Mouse (Mus musculus): Measurements from ENCODE around the gene Actn2.

Gene Actn2

GRCm38 (mm10) chr13:12323076-12323625 lies 17.4 kb downstream of the Actn2 start:
- in situ Hi-C loops (cut with MboI; ENCODE audit: low pct_unique_long_range_greater_than_20kb in 1 of 2, low sequenced_read_pairs in 2 of 2, unreplicated experiment in 1 of 2), result no loop called here

GRCm38 (mm10) chr13:12320148-12320547 lies 20.4 kb downstream of the Actn2 start:
- in situ Hi-C loops (cut with MboI; ENCODE audit: low pct_unique_long_range_greater_than_20kb in 1 of 2, low sequenced_read_pairs in 2 of 2, unreplicated experiment in 1 of 2), result no loop called here

GRCm38 (mm10) chr13:12318017-12318416 lies 22.5 kb downstream of the Actn2 start:
- in situ Hi-C loops (cut with MboI; ENCODE audit: low pct_unique_long_range_greater_than_20kb in 1 of 2, low sequenced_read_pairs in 2 of 2, unreplicated experiment in 1 of 2), result no loop called here

GRCm38 (mm10) chr13:12317191-12317765 lies 23.3 kb downstream of the Actn2 start:
- in situ Hi-C loops (cut with MboI; ENCODE audit: low pct_unique_long_range_greater_than_20kb in 1 of 2, low sequenced_read_pairs in 2 of 2, unreplicated experiment in 1 of 2), result no loop called here

- in situ Hi-C loops (cut with MboI; ENCODE audit: low pct_unique_long_range_greater_than_20kb in 1 of 2, low sequenced_read_pairs in 2 of 2, unreplicated experiment in 1 of 2), result no loop called here
Measured at GRCm38 (mm10) chr13:12314173-12314572, 26.4 kb downstream of the Actn2 start.

GRCm38 (mm10) chr13:12311930-12312492 lies 28.5 kb downstream of the Actn2 start:
- in situ Hi-C loops (cut with MboI; ENCODE audit: low pct_unique_long_range_greater_than_20kb in 1 of 2, low sequenced_read_pairs in 2 of 2, unreplicated experiment in 1 of 2), result no loop called here

GRCm38 (mm10) chr13:12311371-12311770 lies 29.2 kb downstream of the Actn2 start:
- in situ Hi-C loops (cut with MboI; ENCODE audit: low pct_unique_long_range_greater_than_20kb in 1 of 2, low sequenced_read_pairs in 2 of 2, unreplicated experiment in 1 of 2), result no loop called here

GRCm38 (mm10) chr13:12309446-12309845 lies 31.1 kb downstream of the Actn2 start:
- in situ Hi-C loops (cut with MboI; ENCODE audit: low pct_unique_long_range_greater_than_20kb in 1 of 2, low sequenced_read_pairs in 2 of 2, unreplicated experiment in 1 of 2), result loop anchor here in 1 of 2 experiments (10.0 kb wide), 1 partner anchor 75 kb away; no protein-coding TSS in a partner anchor

GRCm38 (mm10) chr13:12308878-12309277 lies 31.7 kb downstream of the Actn2 start:
- in situ Hi-C loops (cut with MboI; ENCODE audit: low pct_unique_long_range_greater_than_20kb in 1 of 2, low sequenced_read_pairs in 2 of 2, unreplicated experiment in 1 of 2), result loop anchor here in 1 of 2 experiments (10.0 kb wide), 1 partner anchor 76 kb away; no protein-coding TSS in a partner anchor

- in situ Hi-C loops (cut with MboI; ENCODE audit: low pct_unique_long_range_greater_than_20kb in 1 of 2, low sequenced_read_pairs in 2 of 2, unreplicated experiment in 1 of 2), result loop anchor here in 1 of 2 experiments (10.0 kb wide), 1 partner anchor 76 kb away; no protein-coding TSS in a partner anchor
Measured at GRCm38 (mm10) chr13:12308473-12308872, 32.1 kb downstream of the Actn2 start.

- in situ Hi-C loops (cut with MboI; ENCODE audit: low pct_unique_long_range_greater_than_20kb in 1 of 2, low sequenced_read_pairs in 2 of 2, unreplicated experiment in 1 of 2), result loop anchor here in 1 of 2 experiments (10.0 kb wide), 1 partner anchor 78 kb away; no protein-coding TSS in a partner anchor
Measured at GRCm38 (mm10) chr13:12307286-12307685, 33.3 kb downstream of the Actn2 start.

GRCm38 (mm10) chr13:12305540-12305939 lies 35.0 kb downstream of the Actn2 start:
- in situ Hi-C loops (cut with MboI; ENCODE audit: low pct_unique_long_range_greater_than_20kb in 1 of 2, low sequenced_read_pairs in 2 of 2, unreplicated experiment in 1 of 2), result loop anchor here in 1 of 2 experiments (10.0 kb wide), 1 partner anchor 79 kb away; no protein-coding TSS in a partner anchor

GRCm38 (mm10) chr13:12304991-12305390 lies 35.6 kb downstream of the Actn2 start:
- in situ Hi-C loops (cut with MboI; ENCODE audit: low pct_unique_long_range_greater_than_20kb in 1 of 2, low sequenced_read_pairs in 2 of 2, unreplicated experiment in 1 of 2), result loop anchor here in 1 of 2 experiments (10.0 kb wide), 1 partner anchor 80 kb away; no protein-coding TSS in a partner anchor

GRCm38 (mm10) chr13:12297777-12298176 lies 42.8 kb downstream of the Actn2 start:
- in situ Hi-C loops (cut with MboI; ENCODE audit: low pct_unique_long_range_greater_than_20kb in 1 of 2, low sequenced_read_pairs in 2 of 2, unreplicated experiment in 1 of 2), result loop anchor here in 1 of 2 experiments (10.0 kb wide), 1 partner anchor 87 kb away; no protein-coding TSS in a partner anchor

- in situ Hi-C loops (cut with MboI; ENCODE audit: low pct_unique_long_range_greater_than_20kb in 1 of 2, low sequenced_read_pairs in 2 of 2, unreplicated experiment in 1 of 2), result loop anchor here in 1 of 2 experiments (10.0 kb wide), 1 partner anchor 88 kb away; no protein-coding TSS in a partner anchor
Measured at GRCm38 (mm10) chr13:12296701-12297100, 43.9 kb downstream of the Actn2 start.

- in situ Hi-C loops (cut with MboI; ENCODE audit: low pct_unique_long_range_greater_than_20kb in 1 of 2, low sequenced_read_pairs in 2 of 2, unreplicated experiment in 1 of 2), result loop anchor here in 1 of 2 experiments (10.0 kb wide), 1 partner anchor 91 kb away; no protein-coding TSS in a partner anchor
Measured at GRCm38 (mm10) chr13:12293810-12294209, 46.8 kb downstream of the Actn2 start.

GRCm38 (mm10) chr13:12290700-12291099 lies 49.9 kb downstream of the Actn2 start:
- in situ Hi-C loops (cut with MboI; ENCODE audit: low pct_unique_long_range_greater_than_20kb in 1 of 2, low sequenced_read_pairs in 2 of 2, unreplicated experiment in 1 of 2), result loop anchor here in 1 of 2 experiments (10.0 kb wide), 1 partner anchor 94 kb away; no protein-coding TSS in a partner anchor

GRCm38 (mm10) chr13:12284528-12284927 lies 56.0 kb downstream of the Actn2 start:
- in situ Hi-C loops (cut with MboI; ENCODE audit: low pct_unique_long_range_greater_than_20kb in 1 of 2, low sequenced_read_pairs in 2 of 2, unreplicated experiment in 1 of 2), result no loop called here

GRCm38 (mm10) chr13:12283826-12284225 lies 56.7 kb downstream of the Actn2 start:
- in situ Hi-C loops (cut with MboI; ENCODE audit: low pct_unique_long_range_greater_than_20kb in 1 of 2, low sequenced_read_pairs in 2 of 2, unreplicated experiment in 1 of 2), result no loop called here
